Mouse (Mus musculus) liver, embryonic 13.5 days (tissue): Measurements from ENCODE around the gene Smarcad1. TPM values are rescaled to one million over a fixed set of nuclear protein-coding genes. Genes with fewer than 3 reads are reported as not detected.

Experiments
- ATAC-seq: fragments of 200-750 bp; cut with Nextera tagmentation; 2 replicates; pipeline ENCODE4 v1.8.0; 2017; ENCODE audit warnings: low read depth, mild to moderate bottlenecking, moderate number of reproducible peaks, moderate library complexity
- DNase-seq: peaks from one replicate; pipeline ENCODE4 v3.0.0; 2022
- H3K27ac ChIP-seq: fragments of 300-500 bp; sonication (generic); 2 replicates; pipeline ENCODE4 v1.5.1; 2015; ENCODE audit warnings: moderate library complexity, mild to moderate bottlenecking, inconsistent platforms
- H3K27me3 ChIP-seq: fragments of 300-500 bp; sonication (generic); 2 replicates; pipeline ENCODE4 v1.6.1; 2015; ENCODE audit warnings: mild to moderate bottlenecking, inconsistent platforms
- H3K36me3 ChIP-seq: fragments of 300-500 bp; sonication (generic); 2 replicates; pipeline ENCODE4 v1.6.1; 2015; ENCODE audit warnings: mild to moderate bottlenecking, inconsistent platforms
- H3K4me1 ChIP-seq: fragments of 300-500 bp; sonication (generic); replicated peaks from 2 replicates; pipeline ENCODE4 v1.6.1; 2015; ENCODE audit warnings: inconsistent platforms
- H3K4me2 ChIP-seq: fragments of 300-500 bp; sonication (generic); 2 replicates; pipeline ENCODE4 v1.6.1; 2015; ENCODE audit warnings: inconsistent platforms, mild to moderate bottlenecking, moderate library complexity
- H3K4me3 ChIP-seq: fragments of 300-500 bp; sonication (generic); replicated peaks from 2 replicates; pipeline ENCODE4 v1.5.1; 2015; ENCODE audit warnings: mild to moderate bottlenecking, inconsistent platforms
- H3K9ac ChIP-seq: fragments of 300-500 bp; sonication (generic); 2 replicates; pipeline ENCODE4 v1.6.1; 2015; ENCODE audit warnings: mild to moderate bottlenecking, inconsistent platforms
- H3K9me3 ChIP-seq: fragments of 300-500 bp; sonication (generic); replicated peaks from 2 replicates; pipeline ENCODE4 v1.6.1; 2016; ENCODE audit warnings: inconsistent platforms
- WGBS: fragments of 180-500 bp; shearing (Covaris S2); methylation state at CpG from one replicate; pipeline ENCODE4 v1.1.7; 2015; ENCODE audit not compliant: insufficient replicate concordance; 5-methylcytosine and 5-hydroxymethylcytosine counted together
- polyA plus RNA-seq: library from polyadenylated mRNA; unstranded; fragments of >200 nt; fragmentation: Nextera tagmentation; extraction: Ambion mirVana; gene quantifications from 2 replicates; pipeline ENCODE4 v1.2.1, GENCODE M21; 2015

Gene Smarcad1
- polyA plus RNA-seq, 1 experiment from 2014 or later, result 23.6 TPM

DNA sequence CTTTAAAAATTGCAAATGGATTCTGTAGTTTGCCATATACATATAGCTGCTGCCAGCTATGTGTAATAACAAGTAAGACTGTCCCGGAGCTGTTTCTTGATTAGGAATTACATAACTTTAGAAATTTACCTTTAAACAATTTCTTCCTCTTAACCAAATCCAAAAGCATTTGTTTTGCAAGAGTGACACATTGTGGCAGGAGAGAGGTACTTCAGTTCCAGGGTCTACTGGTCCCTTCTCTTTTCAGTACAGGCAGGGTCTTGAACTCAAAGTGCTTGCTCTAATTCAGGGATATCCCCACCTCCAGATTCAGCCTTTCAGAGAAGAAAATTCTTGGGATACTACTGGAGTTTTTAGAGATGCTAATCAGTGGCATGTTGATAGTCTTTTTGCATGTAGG, 36.8 kb downstream of the Smarcad1 start:
- no peak overlapping the region for H3K4me3 ChIP-seq
- H3K4me2 ChIP-seq, result no peak overlapping the region
- H3K4me1 ChIP-seq, result no peaks in the 10 kb centered on the region
- H3K9ac ChIP-seq, result no peak overlapping the region
- no peak for DNase-seq
- no peaks in the 10 kb centered on the region for H3K9me3 ChIP-seq
- ATAC-seq, result no peak
- H3K27ac ChIP-seq, result no peak overlapping the region
- H3K36me3 ChIP-seq, result peaks cover 38% of the 10 kb centered on the region
- no peaks in the 10 kb centered on the region for H3K27me3 ChIP-seq
- 76% methylated on average over 1 of the region's 1 CpGs for WGBS

DNA sequence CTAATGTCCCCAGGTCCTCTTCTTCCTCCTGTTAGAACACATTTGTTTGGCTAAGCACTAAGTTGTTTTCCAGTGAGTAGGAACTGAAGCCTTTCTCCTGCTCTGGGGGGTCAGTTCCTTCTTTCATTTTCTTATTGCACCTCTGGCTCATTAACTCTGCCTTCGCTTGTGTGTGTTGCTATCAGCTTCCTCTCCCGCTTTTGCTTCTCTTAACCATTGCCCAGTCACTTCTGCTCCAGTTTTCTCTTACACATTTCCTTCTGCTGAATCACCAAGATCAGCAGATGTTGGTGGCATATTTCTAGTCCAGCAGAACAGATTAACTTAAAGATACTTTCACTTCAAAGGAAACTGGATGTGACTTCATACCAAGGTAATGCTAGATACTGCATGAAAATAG, 72.5 kb downstream of the Smarcad1 start:
- no peaks in the 10 kb centered on the region for H3K9me3 ChIP-seq
- DNase-seq, result no peak
- H3K4me3 ChIP-seq, result no peak overlapping the region
- H3K4me2 ChIP-seq, result no peak overlapping the region
- no peaks in the 10 kb centered on the region for H3K27me3 ChIP-seq
- WGBS, result 75% methylated on average over 2 of the region's 2 CpGs
- no peaks in the 10 kb centered on the region for H3K4me1 ChIP-seq
- no peak overlapping the region for H3K27ac ChIP-seq
- no peak for ATAC-seq
- no peak overlapping the region for H3K9ac ChIP-seq
- H3K36me3 ChIP-seq, result peaks cover 37% of the 10 kb centered on the region

DNA sequence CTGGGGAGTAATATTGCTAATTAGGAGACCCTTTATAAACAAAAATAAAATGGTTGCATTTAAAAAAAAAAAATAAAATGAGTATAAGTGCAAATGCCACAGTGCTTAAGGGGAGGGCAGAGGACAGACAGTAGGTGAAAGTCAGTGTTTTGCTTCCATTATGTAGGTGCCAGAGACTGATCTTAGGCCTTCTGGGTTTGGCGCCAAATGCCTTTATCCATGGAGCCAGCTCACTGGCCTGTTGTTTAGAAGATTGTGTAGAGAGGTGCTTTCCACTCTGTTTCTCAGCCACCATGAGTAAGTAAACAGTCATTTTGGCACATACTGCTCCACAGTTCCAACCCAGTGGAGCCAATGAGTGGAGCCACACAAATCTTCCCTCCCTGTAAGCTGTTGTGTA, 75.2 kb downstream of the Smarcad1 start:
- no peak overlapping the region for H3K4me2 ChIP-seq
- 96% methylated on average over 1 of the region's 1 CpGs for WGBS
- ATAC-seq (no peak), DNase-seq (no peak)
- no peaks in the 10 kb centered on the region for H3K4me1 ChIP-seq
- no peaks in the 10 kb centered on the region for H3K9me3 ChIP-seq
- no peak overlapping the region for H3K4me3 ChIP-seq
- no peak overlapping the region for H3K27ac ChIP-seq
- H3K9ac ChIP-seq, result no peak overlapping the region
- peaks cover 30% of the 10 kb centered on the region for H3K36me3 ChIP-seq
- no peaks in the 10 kb centered on the region for H3K27me3 ChIP-seq

DNA sequence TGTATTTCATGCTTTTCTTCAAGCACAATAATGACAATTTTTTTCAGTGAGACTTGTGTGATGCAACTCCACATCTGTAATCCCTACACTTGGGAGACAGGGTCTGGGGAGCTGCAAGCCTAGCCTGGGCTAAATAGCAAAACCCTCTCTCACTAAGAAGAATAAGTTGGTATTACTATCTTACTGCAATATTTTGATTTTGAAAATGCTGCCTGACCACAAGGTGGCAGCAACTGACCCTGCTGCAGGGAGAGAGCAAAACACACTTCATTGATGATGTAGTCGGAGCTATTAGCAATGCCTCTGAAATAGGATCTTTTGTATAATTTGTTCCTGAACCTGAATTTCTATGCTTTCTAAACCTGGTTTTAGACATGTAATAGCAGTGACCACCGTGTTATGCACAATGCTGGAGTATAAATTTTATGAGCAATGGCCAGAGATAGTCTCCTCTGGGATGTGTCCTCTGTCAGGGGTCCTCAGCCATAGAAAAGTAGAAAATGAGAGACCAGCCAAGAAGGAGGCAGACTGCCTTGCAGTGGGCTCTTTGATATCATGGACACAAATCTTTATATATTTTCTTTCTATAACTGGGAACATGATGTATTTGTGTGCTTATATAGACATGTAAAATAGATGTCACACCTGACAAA, 83.8 kb downstream of the Smarcad1 start:
- no peak for ATAC-seq

DNA sequence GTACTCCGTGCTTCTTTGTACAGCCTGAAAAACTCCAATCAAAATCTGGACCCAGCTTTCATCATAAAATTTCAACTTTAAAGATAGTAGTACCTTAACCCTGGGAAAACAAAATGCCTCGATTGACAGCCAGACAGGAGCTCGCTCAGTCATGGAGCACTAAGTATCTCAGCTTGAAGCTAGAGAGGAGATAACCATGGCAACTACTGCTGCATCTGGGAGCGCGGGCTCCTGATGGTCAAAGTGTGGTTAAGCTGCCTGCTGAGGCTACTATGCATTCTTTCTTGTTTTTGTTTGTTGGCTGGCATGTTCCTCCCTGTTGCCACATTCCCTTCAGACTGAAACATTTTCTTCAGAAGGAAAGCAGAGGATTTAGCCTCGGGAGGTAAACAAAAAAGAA, 90.0 kb downstream of the Smarcad1 start:
- DNase-seq, result no peak
- H3K4me3 ChIP-seq, result no peak overlapping the region
- H3K36me3 ChIP-seq, result no peaks in the 10 kb centered on the region
- no peaks in the 10 kb centered on the region for H3K27me3 ChIP-seq
- no peak overlapping the region for H3K4me2 ChIP-seq
- no peaks in the 10 kb centered on the region for H3K9me3 ChIP-seq
- 64% methylated on average over 6 of the region's 6 CpGs for WGBS
- ATAC-seq, result no peak
- H3K9ac ChIP-seq, result no peak overlapping the region
- no peaks in the 10 kb centered on the region for H3K4me1 ChIP-seq
- no peak overlapping the region for H3K27ac ChIP-seq

More for the DNA sequence above, 83.8 kb downstream of the Smarcad1 start:
- Histone ChIP-seq H3K27me3 (no peaks in the 10 kb centered on the region), H3K9ac (no peak overlapping the region), H3K4me2 (no peak overlapping the region), H3K9me3 (no peaks in the 10 kb centered on the region), H3K4me3 (no peak overlapping the region), H3K4me1 (no peaks in the 10 kb centered on the region), H3K36me3 (no peaks in the 10 kb centered on the region), H3K27ac (no peak overlapping the region)
- no peak for DNase-seq
- WGBS, result 25% methylated on average over 2 of the region's 2 CpGs

DNA sequence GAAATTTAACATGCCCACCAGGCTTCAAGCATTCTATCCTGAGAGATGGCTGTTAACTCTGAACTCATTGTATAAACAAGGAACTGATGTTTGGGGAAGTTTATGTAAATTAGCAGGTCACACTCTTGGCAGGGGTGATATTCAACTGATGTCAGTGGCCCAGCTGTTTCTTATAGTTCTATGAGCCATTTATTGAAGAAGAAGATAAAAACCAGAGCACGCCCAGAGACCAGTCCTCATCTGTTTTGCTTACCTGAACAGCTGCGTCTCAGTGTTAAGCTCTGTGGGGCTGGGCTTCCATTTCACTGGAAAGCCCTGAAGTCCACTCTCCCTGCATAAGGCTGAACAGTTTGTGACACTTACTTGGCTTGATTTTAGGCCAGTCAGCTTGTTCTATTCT, 95.4 kb downstream of the Smarcad1 start:
- Histone ChIP-seq H3K27ac (no peak overlapping the region), H3K9ac (no peak overlapping the region), H3K9me3 (no peaks in the 10 kb centered on the region), H3K27me3 (no peaks in the 10 kb centered on the region), H3K36me3 (no peaks in the 10 kb centered on the region), H3K4me3 (no peak overlapping the region), H3K4me1 (no peaks in the 10 kb centered on the region), H3K4me2 (no peak overlapping the region)
- WGBS, result 63% methylated on average over 2 of the region's 2 CpGs
- no peak for ATAC-seq
- no peak for DNase-seq

DNA sequence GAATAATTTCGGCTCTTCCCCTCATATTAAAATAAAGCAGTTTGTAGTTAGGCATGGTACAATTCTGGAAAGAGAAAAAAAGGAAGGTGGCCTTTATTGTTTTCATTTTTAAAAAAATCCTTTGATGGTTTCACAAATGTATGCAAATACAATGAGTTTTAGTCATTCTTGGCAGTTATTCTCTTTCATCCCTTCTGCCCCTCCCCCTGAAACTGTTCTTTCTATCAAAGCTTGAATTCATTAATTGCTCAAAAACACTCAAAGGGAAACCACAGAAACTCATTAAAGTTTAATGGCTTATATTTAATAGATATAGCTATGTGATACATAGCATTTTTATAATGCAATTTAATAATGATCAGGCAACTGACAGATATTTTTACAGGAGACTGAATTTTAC, 95.9 kb downstream of the Smarcad1 start:
- 78% methylated on average over 1 of the region's 1 CpGs for WGBS
- DNase-seq (no peak), ATAC-seq (no peak)
- Histone ChIP-seq H3K9me3 (no peaks in the 10 kb centered on the region), H3K4me1 (no peaks in the 10 kb centered on the region), H3K4me3 (no peak overlapping the region), H3K9ac (no peak overlapping the region), H3K4me2 (no peak overlapping the region), H3K27me3 (no peaks in the 10 kb centered on the region), H3K36me3 (no peaks in the 10 kb centered on the region), H3K27ac (no peak overlapping the region)

DNA sequence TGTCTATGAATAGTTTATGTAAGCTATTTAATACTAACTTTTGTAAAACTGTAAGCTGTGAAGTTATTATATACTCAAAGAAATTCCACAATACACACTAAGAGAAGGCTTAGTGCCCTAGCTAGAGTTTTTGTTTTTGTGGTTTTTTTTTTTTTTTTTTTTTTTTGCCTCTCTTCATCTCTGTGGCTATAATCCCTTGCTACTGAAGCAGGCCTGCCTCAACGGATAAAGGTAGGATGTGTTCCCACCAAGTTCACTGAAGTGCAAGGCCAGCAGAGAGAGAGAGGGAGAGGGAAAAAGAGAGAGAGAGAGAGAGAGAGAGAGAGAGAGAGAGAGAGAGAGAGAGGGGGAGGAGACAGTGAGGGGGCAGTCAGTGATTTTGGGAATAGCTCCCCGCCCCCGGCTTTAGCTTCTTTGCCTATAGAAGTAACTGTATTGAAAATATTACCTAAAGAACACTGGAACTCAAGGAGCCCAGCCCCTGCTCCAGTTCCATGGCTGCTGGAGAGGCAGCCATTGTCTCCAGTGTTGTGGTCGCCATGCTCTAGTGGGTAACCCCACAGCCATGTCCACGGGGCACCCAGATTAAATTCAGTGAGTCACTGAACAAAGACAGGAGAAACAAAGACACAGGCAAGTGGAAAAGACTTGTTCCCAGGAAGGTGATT, 97.8 kb downstream of the Smarcad1 start:
- Histone ChIP-seq H3K4me3 (no peak overlapping the region), H3K9ac (no peak overlapping the region), H3K4me2 (no peak overlapping the region), H3K27ac (no peak overlapping the region), H3K36me3 (no peaks in the 10 kb centered on the region), H3K9me3 (no peaks in the 10 kb centered on the region), H3K4me1 (no peaks in the 10 kb centered on the region), H3K27me3 (no peaks in the 10 kb centered on the region)
- no peak for ATAC-seq
- DNase-seq, result no peak
- WGBS, result 58% methylated on average over 5 of the region's 5 CpGs

DNA sequence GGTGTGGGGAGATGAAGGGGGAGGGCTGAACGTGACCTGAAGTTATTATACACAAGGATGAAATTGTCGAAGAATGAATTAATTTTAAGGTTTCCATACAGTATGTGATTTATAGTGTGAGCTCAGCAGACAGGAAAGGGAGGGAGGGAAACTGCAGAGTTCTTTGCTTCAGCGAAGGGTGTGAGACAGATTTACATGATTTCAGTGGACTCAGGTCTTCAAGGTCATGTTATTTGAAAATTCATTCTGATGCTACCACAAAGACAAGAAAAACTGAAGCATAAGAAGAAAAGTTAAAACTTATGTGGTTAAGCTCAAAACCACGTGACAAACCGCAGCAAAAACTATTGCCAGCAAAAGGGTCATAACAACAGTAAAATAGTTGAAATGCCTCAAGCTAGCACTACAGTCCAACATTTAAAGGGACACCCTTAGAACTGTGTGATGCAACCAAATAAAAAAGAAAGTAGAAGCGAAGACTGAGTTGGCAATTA, 98.4 kb downstream of the Smarcad1 start:
- Histone ChIP-seq H3K27ac (no peak overlapping the region), H3K36me3 (no peaks in the 10 kb centered on the region), H3K4me3 (no peak overlapping the region), H3K4me1 (no peaks in the 10 kb centered on the region), H3K9ac (no peak overlapping the region), H3K27me3 (no peaks in the 10 kb centered on the region), H3K4me2 (no peak overlapping the region), H3K9me3 (no peaks in the 10 kb centered on the region)
- ATAC-seq (no peak), DNase-seq (no peak)
- WGBS, result 46% methylated on average over 6 of the region's 6 CpGs

DNA sequence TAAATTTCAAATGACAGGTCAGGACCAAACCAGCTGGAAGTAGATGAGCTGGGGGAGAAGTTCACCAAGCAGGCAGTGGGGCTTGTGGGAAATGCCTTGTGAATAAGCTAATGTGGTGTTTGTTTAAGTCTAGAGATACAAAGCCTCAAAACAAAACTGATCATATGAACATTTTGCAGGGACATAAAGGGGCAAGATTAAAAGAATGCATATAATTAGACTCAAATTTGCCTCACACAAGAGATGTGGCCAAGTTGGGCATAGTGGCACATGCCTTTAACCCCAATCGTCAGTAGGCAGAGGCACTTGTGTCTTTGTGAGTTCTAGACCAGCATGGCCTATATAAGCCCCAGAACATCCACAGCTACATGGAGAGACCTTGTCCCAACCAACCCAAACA, 99.9 kb downstream of the Smarcad1 start:
- Histone ChIP-seq H3K4me1 (no peaks in the 10 kb centered on the region), H3K36me3 (no peaks in the 10 kb centered on the region), H3K4me2 (no peak overlapping the region), H3K27me3 (no peaks in the 10 kb centered on the region), H3K27ac (no peak overlapping the region), H3K9ac (no peak overlapping the region), H3K4me3 (no peak overlapping the region), H3K9me3 (no peaks in the 10 kb centered on the region)
- no peak for DNase-seq
- WGBS, result 50% methylated on average over 1 of the region's 1 CpGs
- ATAC-seq, result no peak

DNA sequence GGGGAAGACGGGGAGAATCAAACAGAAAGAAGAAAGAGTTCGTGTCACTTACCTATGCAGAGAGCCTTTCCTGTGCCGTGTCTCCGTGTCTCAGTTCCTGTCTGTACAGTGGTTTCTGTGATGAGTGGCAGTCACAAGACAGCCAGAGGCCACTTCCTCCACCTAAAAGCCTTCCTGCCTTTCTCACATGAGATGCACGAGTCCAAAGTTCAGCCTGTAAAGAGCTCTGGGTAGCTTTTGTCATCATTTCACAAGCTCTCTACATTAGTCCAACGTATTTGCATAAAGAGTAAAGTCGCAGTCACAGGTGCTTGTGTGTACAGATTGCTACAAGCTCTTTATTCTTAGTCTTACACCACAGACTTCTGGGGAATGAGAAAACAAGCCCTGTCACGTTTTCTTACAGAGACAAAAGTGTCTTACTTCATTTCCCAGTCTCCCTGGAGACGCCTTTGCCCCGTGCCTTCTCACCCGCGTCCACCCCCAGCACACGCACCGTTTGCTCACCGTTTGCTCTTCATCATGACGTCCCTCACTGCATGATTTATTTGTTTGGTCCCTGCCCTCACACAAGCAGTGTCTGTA, 102.3 kb downstream of the Smarcad1 start, which contains the start of gene Hpgds:
Hpgds (minus strand) TSS at position 288 of the 585 bp plus-strand sequence.
- Histone ChIP-seq H3K9ac (no peak within 1 kb of the TSS), H3K36me3 (no peaks in the 10 kb centered on the region), H3K9me3 (no peaks in the 10 kb centered on the region), H3K27ac (no peak within 1 kb of the TSS), H3K27me3 (no peaks in the 10 kb centered on the region), H3K4me1 (no peaks in the 10 kb centered on the region), H3K4me3 (no peak within 1 kb of the TSS), H3K4me2 (no peak within 1 kb of the TSS)
- ATAC-seq, result no peak
- DNase-seq, result no peak
- WGBS, result 26% methylated on average over 16 of the region's 16 CpGs
